Mouse (Mus musculus) thymus, postnatal 14 days (tissue): ENCODE measurements around the gene Thrb.

ENCODE experiments used
- DNase-seq: peaks from one replicate; pipeline ENCODE4 v3.0.0; 2021

The Thrb gene

DNA sequence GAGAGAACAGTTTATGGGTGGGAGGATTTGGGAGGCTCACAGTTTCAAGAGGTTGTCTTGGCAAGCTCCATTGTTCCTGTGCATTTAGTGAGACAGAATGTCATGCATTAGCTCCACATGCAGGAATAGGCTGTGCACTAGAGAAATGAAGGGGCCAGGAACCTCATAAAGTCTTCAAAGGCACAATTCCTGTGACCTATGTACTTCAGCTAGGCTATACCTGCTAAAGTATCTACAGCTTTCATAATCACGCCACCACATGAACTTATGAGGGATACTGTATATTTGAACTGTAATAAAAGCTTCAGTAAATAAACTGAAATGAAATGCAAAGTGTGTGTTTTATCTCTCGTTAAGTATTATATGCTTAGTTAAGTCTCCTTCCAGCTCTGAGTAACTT, 59.4 kb downstream of the Thrb start:
- no peak for DNase-seq

DNA sequence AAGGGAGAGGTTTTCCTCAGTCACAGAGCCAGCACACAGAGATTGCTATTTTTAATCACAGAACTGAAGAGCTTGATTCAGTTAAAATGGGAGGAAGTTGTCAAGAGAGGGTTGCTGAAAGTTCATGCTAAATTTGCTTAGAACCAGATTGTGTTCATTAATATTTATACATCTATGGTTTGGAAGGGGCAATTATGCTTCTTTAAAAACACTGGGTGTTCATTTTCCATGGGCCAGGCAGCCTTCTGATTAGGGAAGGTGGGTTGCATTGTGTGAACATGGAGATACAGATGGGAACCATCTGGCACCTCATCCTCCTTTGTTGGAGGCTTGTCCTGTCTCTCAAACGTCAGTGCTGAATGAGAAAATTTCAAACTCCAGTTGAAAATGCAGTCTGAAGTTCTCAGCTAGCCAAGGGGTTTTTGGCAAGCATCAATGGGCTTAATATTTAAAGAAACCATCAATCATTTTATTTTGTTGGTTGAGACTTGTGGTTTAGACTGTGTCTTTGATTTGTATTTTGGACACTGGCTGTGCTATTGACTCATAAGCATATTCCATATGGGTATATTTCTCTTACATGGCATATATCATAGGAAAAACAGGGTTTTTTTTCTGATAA, 62.9 kb downstream of the Thrb start:
- DNase-seq: no peak

GRCm38 (mm10) chr14:17724577-17724976, 64.5 kb downstream of the Thrb start:
- no peak for DNase-seq

- no peak for DNase-seq
These were observed 66.8 kb downstream of the Thrb start for GRCm38 (mm10) chr14:17726906-17727305.

GRCm38 (mm10) chr14:17727878-17728277, 67.8 kb downstream of the Thrb start:
- no peak for DNase-seq

- no peak for DNase-seq
These were observed 68.8 kb downstream of the Thrb start for GRCm38 (mm10) chr14:17728889-17729288.

DNA sequence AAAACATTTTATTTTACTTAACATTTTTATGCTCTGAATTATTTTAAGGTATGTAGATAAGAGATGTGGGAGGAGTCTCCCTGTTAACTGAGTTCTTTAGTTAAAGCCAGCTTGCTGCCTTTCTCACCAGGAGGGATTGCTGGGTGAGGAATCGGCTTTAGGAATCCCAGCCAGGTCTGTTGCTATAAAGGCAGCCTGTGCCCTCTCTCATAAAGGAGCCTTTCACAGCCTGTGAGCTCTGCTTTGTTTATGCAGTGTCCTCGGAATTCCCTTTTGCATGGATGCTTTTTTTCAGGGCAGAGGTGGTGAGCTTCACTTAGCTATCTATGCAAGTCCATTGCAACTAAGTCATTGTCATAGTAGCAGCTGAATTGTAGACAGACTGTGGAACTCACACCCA, 71.0 kb downstream of the Thrb start:
- no peak for DNase-seq

- no peak for DNase-seq
These were observed 73.2 kb downstream of the Thrb start for GRCm38 (mm10) chr14:17733077-17733778.

- no peak for DNase-seq
These were observed 73.7 kb downstream of the Thrb start for GRCm38 (mm10) chr14:17733779-17734137.

GRCm38 (mm10) chr14:17735440-17735839, 75.4 kb downstream of the Thrb start:
- DNase-seq: no peak

GRCm38 (mm10) chr14:17740903-17741302, 80.8 kb downstream of the Thrb start:
- no peak for DNase-seq

DNA sequence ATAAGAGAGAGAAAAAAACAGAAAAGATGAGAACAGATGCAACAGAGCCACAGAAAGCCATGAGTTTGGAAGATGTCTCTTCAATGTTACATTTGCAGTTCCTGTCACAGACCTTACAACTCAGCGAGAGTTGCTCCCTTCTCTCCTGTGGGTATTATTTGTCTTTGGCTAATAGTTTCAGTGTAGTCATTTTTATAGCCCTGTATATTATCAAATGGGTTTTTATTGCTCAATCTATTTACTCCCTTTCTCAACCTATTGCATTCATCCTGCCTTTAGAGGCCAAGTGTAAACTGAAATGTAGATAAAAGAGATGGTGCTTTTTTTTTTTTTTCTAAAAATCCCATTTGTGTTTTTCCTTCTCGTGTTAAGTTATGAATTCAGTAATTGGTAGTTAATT, 82.2 kb downstream of the Thrb start:
- DNase-seq: no peak

DNA sequence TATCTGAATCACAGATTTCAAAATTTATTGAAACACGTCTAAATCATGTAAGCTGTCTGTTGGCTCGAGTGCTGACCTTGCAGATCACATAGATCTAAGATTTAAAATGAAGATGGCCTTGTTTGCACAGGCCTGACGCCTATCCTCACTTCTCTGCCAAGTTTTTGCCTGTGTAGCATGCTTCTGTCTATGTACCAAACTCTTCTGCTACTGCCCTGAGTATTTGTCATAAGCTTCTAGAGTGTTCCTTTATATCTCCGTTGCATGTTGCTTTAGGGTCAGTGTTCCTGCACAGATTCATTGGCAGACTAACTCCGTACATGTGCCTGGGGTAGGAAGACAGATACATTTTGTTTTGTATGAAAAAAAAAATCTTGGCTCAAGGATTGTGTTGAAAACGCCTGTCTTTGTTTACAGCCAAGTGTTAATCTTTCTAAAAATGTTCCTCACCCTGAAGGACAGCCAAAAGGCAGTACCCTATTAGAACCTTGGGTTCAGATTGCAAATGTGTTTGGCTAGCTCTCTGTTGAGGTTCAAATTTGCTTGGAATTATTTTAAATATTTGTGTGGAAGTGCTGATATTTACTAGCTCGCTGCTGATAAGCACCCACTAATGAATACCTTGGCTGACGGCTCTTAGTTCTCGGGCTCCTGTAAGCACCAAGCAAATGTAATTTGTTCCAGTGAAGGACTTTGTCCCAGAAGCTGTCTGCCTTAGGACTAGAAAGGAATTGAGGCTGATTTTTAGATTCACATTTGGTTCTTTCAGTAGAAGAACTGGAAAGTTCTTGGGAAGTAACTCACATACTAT, 83.0 kb downstream of the Thrb start:
- DNase-seq: no peak

DNA sequence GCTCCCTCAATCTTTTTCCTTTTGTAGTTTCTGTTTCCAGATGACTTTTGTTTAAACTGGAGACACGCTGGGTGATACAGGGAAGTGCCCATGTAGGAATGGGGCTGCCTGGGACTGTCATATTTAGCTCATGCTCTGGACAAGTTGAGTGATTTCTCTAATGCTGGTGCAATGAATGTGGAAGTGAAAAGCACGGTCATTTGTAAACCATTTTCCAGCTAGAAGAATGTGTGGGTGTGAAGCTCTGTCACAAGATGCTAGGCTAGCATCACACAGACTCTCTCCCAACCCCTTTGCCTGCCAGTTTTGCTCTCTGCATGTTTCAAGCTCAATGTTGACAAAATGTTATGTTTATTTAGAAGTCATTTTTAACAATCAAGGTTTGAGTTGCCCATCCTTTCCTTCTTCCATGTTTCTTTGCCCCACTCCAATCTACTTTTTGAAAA, 83.7 kb downstream of the Thrb start:
- no peak for DNase-seq

GRCm38 (mm10) chr14:17747922-17748321, 87.9 kb downstream of the Thrb start:
- no peak for DNase-seq

GRCm38 (mm10) chr14:17748945-17749344, 88.9 kb downstream of the Thrb start:
- no peak for DNase-seq

DNA sequence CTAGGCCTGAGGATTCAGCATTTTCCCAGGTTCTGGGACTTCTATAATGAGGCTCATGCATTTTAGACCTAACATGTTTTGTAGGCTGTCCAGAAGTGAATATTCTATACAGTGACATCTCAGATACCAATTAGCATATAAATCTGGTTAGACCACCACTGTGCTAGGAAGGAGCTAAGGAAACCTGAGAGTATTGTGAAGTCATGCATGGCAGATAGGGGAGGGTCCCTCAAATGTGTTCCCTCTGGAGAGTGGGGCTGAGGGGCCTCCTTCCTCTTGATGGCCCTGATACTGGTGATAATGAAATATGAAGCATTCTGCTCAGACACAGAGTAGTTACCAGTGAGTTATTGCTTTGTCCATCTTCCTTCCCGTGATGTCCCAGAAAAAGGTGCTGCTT, 91.8 kb downstream of the Thrb start:
- DNase-seq: no peak

- no peak for DNase-seq
These were observed 93.4 kb downstream of the Thrb start for GRCm38 (mm10) chr14:17753429-17753828.

DNA sequence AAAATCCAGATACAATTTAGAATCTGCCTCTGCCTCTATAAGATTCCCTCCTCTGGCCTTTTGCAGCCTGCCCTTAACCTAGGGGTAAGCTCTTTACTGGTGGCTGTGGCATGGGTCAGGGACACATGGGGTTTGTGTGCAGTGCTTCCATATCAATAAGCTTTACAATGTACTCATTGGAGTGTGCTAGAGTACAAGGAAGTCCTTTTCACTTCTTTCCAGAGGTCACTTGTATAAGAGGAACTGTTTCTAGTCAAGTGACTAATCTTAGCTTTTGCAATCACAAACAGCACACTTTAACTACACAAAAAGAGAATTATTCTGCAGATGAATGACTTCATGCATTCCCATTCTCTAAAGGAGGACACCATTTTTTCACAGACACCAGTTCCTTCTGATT, 96.7 kb downstream of the Thrb start:
- DNase-seq: no peak

- DNase-seq: no peak
These were observed 107.9 kb downstream of the Thrb start for GRCm38 (mm10) chr14:17767987-17768386.

GRCm38 (mm10) chr14:17774404-17774803, 114.3 kb downstream of the Thrb start:
- DNase-seq: no peak

- DNase-seq: no peak
These were observed 121.9 kb downstream of the Thrb start for GRCm38 (mm10) chr14:17781921-17782320.

GRCm38 (mm10) chr14:17784207-17784806, 124.2 kb downstream of the Thrb start:
- no peak for DNase-seq

DNA sequence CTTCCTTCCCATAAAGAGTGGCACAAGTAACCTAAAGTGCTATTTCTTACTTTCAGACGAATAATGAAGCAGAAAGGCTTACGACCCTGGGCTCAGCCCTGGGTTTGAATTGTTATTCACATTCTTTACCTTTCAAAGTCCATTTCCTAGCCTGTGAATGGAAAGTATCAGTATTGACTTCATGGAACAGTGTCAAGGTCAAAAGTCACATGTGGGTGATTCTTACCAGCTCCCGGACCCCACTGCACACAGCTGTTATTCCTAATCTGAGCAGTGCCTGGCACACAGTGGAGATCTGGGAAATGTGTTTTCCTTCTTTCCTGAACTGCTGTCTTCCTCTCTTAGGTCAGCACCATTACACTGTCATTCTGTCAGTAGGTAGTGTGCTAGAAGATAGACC, 125.3 kb downstream of the Thrb start:
- DNase-seq: no peak
